ENCODE assay signal across 23 mouse cellular contexts in genomic region chr1:167473585-167473984, GRCm38 (mm10). TPM values are rescaled to one million over a fixed set of nuclear protein-coding genes. Genes with fewer than 3 reads are reported as not detected.
DNase-seq lines count a peak whose midpoint lies in the region; ATAC-seq and TF ChIP-seq lines count a peak whose summit lies in the region.
"Had no signal": no experiment of that assay in that cellular context is flagged by ENCODE, and none has a peak within 500 bp of the region (broad histone marks: within the 10 kb centered on the region; RNA-seq: fewer than 3 reads in every experiment).

No protein-coding gene starts in this region.

- no peaks in the 10 kb centered on the region for H3K36me3 ChIP-seq in midbrain, embryonic 11.5 days (ENCODE audit: control insufficient read depth, insufficient read depth, low read length)
- H3K36me3 ChIP-seq in midbrain, embryonic 10.5 days, result no peaks in the 10 kb centered on the region
- H3K36me3 ChIP-seq: heart, embryonic 10.5 days; limb, embryonic 15.5 days; neural tube, embryonic 12.5 days had no signal

- no peak for TF ChIP-seq CTCF in olfactory bulb, adult 2 months (IDR thresholded peaks at IDR 0.05; ENCODE audit: insufficient read depth, low read depth, low read length)

- no peak for ATAC-seq in midbrain, embryonic 11.5 days (ENCODE audit: low FRiP score)
- ATAC-seq: Patski had no signal

- 46% methylated on average over 4 of the region's 4 CpGs for WGBS in midbrain, embryonic 11.5 days
- WGBS in midbrain, embryonic 10.5 days, result 44% methylated on average over 4 of the region's 4 CpGs
- 20% methylated on average over 4 of the region's 4 CpGs for WGBS in olfactory bulb, adult 2 months

- H3K9me3 ChIP-seq in midbrain, embryonic 11.5 days (ENCODE audit: control insufficient read depth, low read length), result no peaks in the 10 kb centered on the region
- no peaks in the 10 kb centered on the region for H3K9me3 ChIP-seq in midbrain, embryonic 10.5 days (replicated peaks)
- H3K9me3 ChIP-seq: heart, embryonic 10.5 days; limb, embryonic 15.5 days; neural tube, embryonic 12.5 days had no signal

- no peaks in the 10 kb centered on the region for H3K4me1 ChIP-seq in midbrain, embryonic 11.5 days (ENCODE audit: control insufficient read depth, insufficient read depth, low read length)
- peaks cover 8% of the 10 kb centered on the region for H3K4me1 ChIP-seq in midbrain, embryonic 10.5 days
- H3K4me1 ChIP-seq in olfactory bulb, adult 2 months (ENCODE audit: control insufficient read depth, insufficient read depth, low read length), result peaks cover 5% of the 10 kb centered on the region
- H3K4me1 ChIP-seq: heart, embryonic 10.5 days; limb, embryonic 15.5 days; neural tube, embryonic 12.5 days had no signal

- DNase-seq in frontal cortex, postnatal 36 days (ENCODE audit: low spot score in 2 of 2), result peak; percentile 17 to 19
- DNase-seq in frontal cortex, postnatal 10 days (ENCODE audit: low spot score in 2 of 2), result no peak
- peak; percentile 39 for DNase-seq in midbrain, embryonic 11.5 days (ENCODE audit: low spot score, missing footprints)
- DNase-seq in midbrain, embryonic 10.5 days (ENCODE audit: low spot score), result no peak
- peak; percentile 15 for DNase-seq in layer of hippocampus, adult 9-10 months (ENCODE audit: low spot score)
- DNase-seq in thymus, postnatal 4 days, result no peak
- DNase-seq in urinary bladder, postnatal 25 days (ENCODE audit: low spot score), result no peak
- DNase-seq: B cell, adult 2 months; cerebellum, adult 11 months; cerebellum, postnatal 25 days; gastrocnemius, postnatal 14 days; heart, postnatal 4 days; lung, adult 18-20 months; lung, postnatal 4 days had no signal

- no peak overlapping the region for H3K4me3 ChIP-seq in midbrain, embryonic 11.5 days (ENCODE audit: low read depth, low read length)
- no peak overlapping the region for H3K4me3 ChIP-seq in midbrain, embryonic 10.5 days
- no peak overlapping the region for H3K4me3 ChIP-seq in olfactory bulb, adult 2 months (ENCODE audit: insufficient read depth, low read depth, low read length)
- H3K4me3 ChIP-seq: heart, embryonic 10.5 days; limb, embryonic 15.5 days; neural tube, embryonic 12.5 days had no signal

- H3K9ac ChIP-seq in midbrain, embryonic 11.5 days (ENCODE audit: low read length), result no peak overlapping the region
- H3K9ac ChIP-seq: limb, embryonic 15.5 days; neural tube, embryonic 12.5 days had no signal

- no peak overlapping the region for H3K4me2 ChIP-seq in midbrain, embryonic 11.5 days
- H3K4me2 ChIP-seq: limb, embryonic 15.5 days; neural tube, embryonic 12.5 days had no signal

- H3K27me3 ChIP-seq in midbrain, embryonic 11.5 days (ENCODE audit: control insufficient read depth, insufficient read depth, low read length), result no peaks in the 10 kb centered on the region
- no peaks in the 10 kb centered on the region for H3K27me3 ChIP-seq in midbrain, embryonic 10.5 days (ENCODE audit: low read depth, poor library complexity, severe bottlenecking)
- H3K27me3 ChIP-seq: limb, embryonic 15.5 days; neural tube, embryonic 12.5 days; Patski had no signal

- H3K27ac ChIP-seq in midbrain, embryonic 11.5 days (ENCODE audit: low read depth, low read length), result no peak overlapping the region
- H3K27ac ChIP-seq in midbrain, embryonic 10.5 days (replicated peaks), result no peak overlapping the region
- 0 out of 2 replicates have a peak overlapping the region, but pooled peaks have one; percentile 27 for H3K27ac ChIP-seq in olfactory bulb, adult 2 months (ENCODE audit: insufficient read depth, low read depth, low read length)
- H3K27ac ChIP-seq: heart, embryonic 10.5 days; kidney, postnatal 0 days; limb, embryonic 15.5 days; neural tube, embryonic 12.5 days had no signal

- TF ChIP-seq POLR2A in olfactory bulb, adult 2 months (IDR thresholded peaks at IDR 0.05; ENCODE audit: insufficient read depth, low read depth, low read length), result no peak

RNA-seq across cellular contexts. Expression of gene Lrrc52, which starts 7.0 kb away (rescaled TPM):
- not detected in 2 replicates for polyA plus RNA-seq in midbrain, embryonic 11.5 days (2014; fragmentation: Nextera tagmentation; extraction: Ambion mirVana)
- polyA plus RNA-seq in midbrain, embryonic 10.5 days (2016; fragmentation: Nextera tagmentation; extraction: Ambion mirVana), result not detected in 2 replicates
- polyA plus RNA-seq in olfactory bulb, adult 2 months (2012; ENCODE audit: insufficient read depth, insufficient read length, low replicate concordance, missing spikeins), result not detected in 2 replicates
- polyA plus RNA-seq: embryonic facial prominence, embryonic 11.5 days; intestine, embryonic 14.5 days; kidney, postnatal 0 days; neural tube, embryonic 12.5 days; Patski; stomach, embryonic 16.5 days had no signal

Comparison
In these comparisons a context has a peak if more than half of its experiments do, and no peak if none do; other contexts are left out.
1. DNase-seq: peak in frontal cortex, postnatal 36 days (2 of 2), midbrain, embryonic 11.5 days (single experiment) and layer of hippocampus, adult 9-10 months (single experiment); none in frontal cortex, postnatal 10 days (0 of 2), midbrain, embryonic 10.5 days (single experiment), thymus, postnatal 4 days (single experiment) and urinary bladder, postnatal 25 days (single experiment).